Mouse (Mus musculus): ENCODE data around the gene Nosip.

DNA sequence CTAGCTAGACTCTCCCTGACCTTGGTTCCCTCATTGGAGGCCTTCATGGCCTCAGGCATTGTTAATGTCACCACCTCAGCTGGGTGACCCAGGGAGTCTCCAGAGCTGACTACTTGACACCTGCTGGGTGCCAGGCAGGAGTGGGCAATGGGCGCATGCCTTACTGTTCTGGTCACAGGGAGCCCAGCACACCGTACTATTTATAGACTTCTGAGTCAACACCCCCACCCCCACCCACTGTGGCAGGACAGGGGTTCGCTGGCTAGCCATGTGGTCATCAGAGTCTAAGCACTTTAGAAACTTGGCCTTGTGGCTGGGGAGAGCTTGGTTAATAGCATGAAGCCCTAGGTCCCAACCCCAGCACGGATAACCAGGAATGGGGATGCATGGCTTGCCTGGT, 13.2 kb downstream of the Nosip start:
- TF ChIP-seq GATA1 (IDR thresholded peaks at IDR 0.05; ENCODE audit: low read length) (no peak), TAL1 (IDR thresholded peaks at IDR 0.05; ENCODE audit: low read length) (no peak)
